Mouse (Mus musculus): ENCODE measurements around the gene H2al1f. TPM values are rescaled to one million over a fixed set of nuclear protein-coding genes. Genes with fewer than 3 reads are reported as not detected.
"Not testable (repeated sequence)": the region's sequence is repeated elsewhere in the genome, so short reads cannot be mapped to it uniquely, and the experiment has no call there.

H2al1f gene
- polyA plus RNA-seq, 1 experiment from 2014 or later = not detected

GRCm38 (mm10) chrX:11308524-11308923, 6.4 kb upstream of the H2al1f start, which contains the start of gene H2al1d:
Gene H2al1d (plus strand): TSS chrX:11308824.
- H3K9ac ChIP-seq; H3K27ac ChIP-seq (ENCODE audit: poor library complexity, severe bottlenecking); H3K9me3 ChIP-seq (replicated peaks); H3K4me1 ChIP-seq (replicated peaks); H3K36me3 ChIP-seq; ATAC-seq (ENCODE audit: insufficient number of reproducible peaks, low FRiP score); H3K4me3 ChIP-seq; H3K27me3 ChIP-seq (replicated peaks); H3K4me2 ChIP-seq: not testable (repeated sequence)
- WGBS = no CpG with 5 or more reads among the region's 6 CpGs

- not testable (repeated sequence) for H3K9ac ChIP-seq; H3K4me2 ChIP-seq; ATAC-seq (ENCODE audit: insufficient number of reproducible peaks, low FRiP score); H3K4me3 ChIP-seq; H3K4me1 ChIP-seq (replicated peaks); H3K27ac ChIP-seq (ENCODE audit: poor library complexity, severe bottlenecking); H3K27me3 ChIP-seq (replicated peaks); H3K9me3 ChIP-seq (replicated peaks); H3K36me3 ChIP-seq
- no CpG with 5 or more reads among the region's 3 CpGs for WGBS
These were observed 3.3 kb upstream of the H2al1f start, which contains the start of gene H2al1e for GRCm38 (mm10) chrX:11311634-11312033. Gene H2al1e (plus strand): TSS chrX:11311934.

GRCm38 (mm10) chrX:11317956-11318355, 3.0 kb downstream of the H2al1f start, which contains the start of gene H2al1g:
Gene H2al1g (plus strand): TSS chrX:11318256.
- not testable (repeated sequence) for H3K27me3 ChIP-seq (replicated peaks); H3K4me2 ChIP-seq; H3K4me1 ChIP-seq (replicated peaks); H3K36me3 ChIP-seq; H3K27ac ChIP-seq (ENCODE audit: poor library complexity, severe bottlenecking); ATAC-seq (ENCODE audit: insufficient number of reproducible peaks, low FRiP score); H3K9ac ChIP-seq; H3K4me3 ChIP-seq; H3K9me3 ChIP-seq (replicated peaks)
- no CpG with 5 or more reads among the region's 3 CpGs for WGBS

GRCm38 (mm10) chrX:11321192-11321591, 6.2 kb downstream of the H2al1f start, which contains the start of gene H2al1h:
Gene H2al1h (plus strand): TSS chrX:11321492.
- H3K4me2 ChIP-seq; H3K27me3 ChIP-seq (replicated peaks); H3K27ac ChIP-seq (ENCODE audit: poor library complexity, severe bottlenecking); H3K9me3 ChIP-seq (replicated peaks); H3K4me1 ChIP-seq (replicated peaks); H3K36me3 ChIP-seq; H3K9ac ChIP-seq; ATAC-seq (ENCODE audit: insufficient number of reproducible peaks, low FRiP score); H3K4me3 ChIP-seq: not testable (repeated sequence)
- WGBS = no CpG with 5 or more reads among the region's 6 CpGs

DNA sequence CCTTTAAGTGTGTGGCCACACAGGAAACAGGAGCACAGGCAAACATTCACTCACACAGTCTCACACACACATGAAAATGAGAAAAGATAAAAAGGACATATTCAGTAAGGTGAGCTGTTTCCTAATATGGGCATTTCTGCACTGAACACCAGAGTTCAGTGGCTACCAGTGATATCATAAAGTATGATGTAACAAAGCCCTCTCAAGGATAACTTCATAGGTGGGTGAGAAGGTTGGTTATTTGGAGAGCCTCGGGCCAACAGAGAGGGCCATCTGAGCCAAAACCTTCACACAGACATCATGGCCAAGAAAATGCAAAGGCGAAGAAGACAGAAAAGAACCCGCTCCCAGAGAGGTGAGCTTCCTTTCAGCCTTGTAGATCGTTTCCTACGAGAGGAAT, 9.4 kb downstream of the H2al1f start, which contains the start of gene H2al1i:
Gene H2al1i (plus strand): TSS at position 301 of the 400 bp plus-strand sequence.
- H3K4me2 ChIP-seq; ATAC-seq (ENCODE audit: insufficient number of reproducible peaks, low FRiP score); H3K9me3 ChIP-seq (replicated peaks); H3K4me3 ChIP-seq; H3K4me1 ChIP-seq (replicated peaks); H3K27ac ChIP-seq (ENCODE audit: poor library complexity, severe bottlenecking); H3K36me3 ChIP-seq; H3K27me3 ChIP-seq (replicated peaks); H3K9ac ChIP-seq: not testable (repeated sequence)
- WGBS = 80% methylated on average over 5 of the region's 5 CpGs

DNA sequence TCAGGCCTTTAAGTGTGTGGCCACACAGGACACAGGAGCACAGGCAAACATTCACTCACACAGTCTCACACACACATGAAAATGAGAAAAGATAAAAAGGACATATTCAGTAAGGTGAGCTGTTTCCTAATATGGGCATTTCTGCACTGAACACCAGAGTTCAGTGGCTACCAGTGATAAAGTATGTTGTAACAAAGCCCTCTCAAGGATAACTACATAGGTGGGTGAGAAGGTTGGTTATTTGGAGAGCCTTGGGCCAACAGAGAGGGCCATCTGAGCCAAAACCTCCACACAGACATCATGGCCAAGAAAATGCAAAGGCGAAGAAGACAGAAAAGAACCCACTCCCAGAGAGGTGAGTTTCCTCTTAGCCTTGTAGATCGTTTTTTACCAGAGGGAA, 12.6 kb downstream of the H2al1f start, which contains the start of gene H2al1j:
Gene H2al1j (plus strand): TSS at position 301 of the 400 bp plus-strand sequence.
- not testable (repeated sequence) for H3K27ac ChIP-seq (ENCODE audit: poor library complexity, severe bottlenecking); H3K9me3 ChIP-seq (replicated peaks); H3K36me3 ChIP-seq; H3K4me3 ChIP-seq; H3K4me1 ChIP-seq (replicated peaks); H3K4me2 ChIP-seq; H3K9ac ChIP-seq; H3K27me3 ChIP-seq (replicated peaks); ATAC-seq (ENCODE audit: insufficient number of reproducible peaks, low FRiP score)
- WGBS = 82% methylated on average over 2 of the region's 2 CpGs

- WGBS = 52% methylated on average over 9 of the region's 9 CpGs
These were observed 30.8 kb downstream of the H2al1f start for GRCm38 (mm10) chrX:11345762-11346161.

GRCm38 (mm10) chrX:11346756-11347155, 31.8 kb downstream of the H2al1f start:
- 80% methylated on average over 3 of the region's 3 CpGs for WGBS

More at GRCm38 (mm10) chrX:11345762-11346161, 30.8 kb downstream of the H2al1f start:
- Histone ChIP-seq H3K4me2 (no peak overlapping the region), H3K4me3 (no peak overlapping the region), H3K4me1 (replicated peaks) (no peaks in the 10 kb centered on the region), H3K27me3 (replicated peaks) (peaks cover 9% of the 10 kb centered on the region; the same call in 1 of the 2 replicates), H3K9ac (no peak overlapping the region), H3K36me3 (no peaks in the 10 kb centered on the region), H3K27ac (ENCODE audit: poor library complexity, severe bottlenecking) (no peak overlapping the region), H3K9me3 (replicated peaks) (no peaks in the 10 kb centered on the region)
- no peak for ATAC-seq (ENCODE audit: insufficient number of reproducible peaks, low FRiP score)

DNA sequence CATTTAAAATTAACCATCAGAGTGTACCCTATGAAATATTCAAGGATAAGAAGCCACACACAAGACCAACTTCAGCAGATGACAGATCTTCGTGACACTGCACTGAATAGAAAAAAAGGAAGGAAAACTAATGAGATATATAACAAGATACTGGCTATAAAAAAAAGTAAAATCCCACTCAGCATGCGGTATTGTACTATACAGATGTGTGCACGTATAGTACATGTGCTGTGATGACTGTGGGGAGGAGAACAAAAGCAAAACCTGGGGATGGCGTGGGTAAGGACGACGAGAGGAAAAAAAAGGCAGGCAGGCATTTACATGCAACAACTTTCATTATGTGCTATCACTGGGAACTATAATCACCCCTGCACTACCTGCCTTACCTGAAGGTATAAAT, 45.9 kb downstream of the H2al1f start:
- Histone ChIP-seq H3K9ac (no peak overlapping the region), H3K27me3 (replicated peaks) (peaks cover 16% of the 10 kb centered on the region; the same call in 1 of the 2 replicates), H3K9me3 (replicated peaks) (no peaks in the 10 kb centered on the region), H3K36me3 (no peaks in the 10 kb centered on the region), H3K4me1 (replicated peaks) (no peaks in the 10 kb centered on the region), H3K4me2 (no peak overlapping the region), H3K27ac (ENCODE audit: poor library complexity, severe bottlenecking) (no peak overlapping the region), H3K4me3 (no peak overlapping the region)
- WGBS = 77% methylated on average over 6 of the region's 6 CpGs
- ATAC-seq (ENCODE audit: insufficient number of reproducible peaks, low FRiP score) = no peak

More at GRCm38 (mm10) chrX:11346756-11347155, 31.8 kb downstream of the H2al1f start:
- ATAC-seq (ENCODE audit: insufficient number of reproducible peaks, low FRiP score) = no peak
- H3K27me3 ChIP-seq (replicated peaks) = peaks cover 9% of the 10 kb centered on the region; the same call in 1 of the 2 replicates
- H3K9ac ChIP-seq = no peak overlapping the region
- H3K4me3 ChIP-seq = no peak overlapping the region
- H3K27ac ChIP-seq (ENCODE audit: poor library complexity, severe bottlenecking) = no peak overlapping the region
- no peak overlapping the region for H3K4me2 ChIP-seq
- no peaks in the 10 kb centered on the region for H3K4me1 ChIP-seq (replicated peaks)
- no peaks in the 10 kb centered on the region for H3K36me3 ChIP-seq
- no peaks in the 10 kb centered on the region for H3K9me3 ChIP-seq (replicated peaks)

DNA sequence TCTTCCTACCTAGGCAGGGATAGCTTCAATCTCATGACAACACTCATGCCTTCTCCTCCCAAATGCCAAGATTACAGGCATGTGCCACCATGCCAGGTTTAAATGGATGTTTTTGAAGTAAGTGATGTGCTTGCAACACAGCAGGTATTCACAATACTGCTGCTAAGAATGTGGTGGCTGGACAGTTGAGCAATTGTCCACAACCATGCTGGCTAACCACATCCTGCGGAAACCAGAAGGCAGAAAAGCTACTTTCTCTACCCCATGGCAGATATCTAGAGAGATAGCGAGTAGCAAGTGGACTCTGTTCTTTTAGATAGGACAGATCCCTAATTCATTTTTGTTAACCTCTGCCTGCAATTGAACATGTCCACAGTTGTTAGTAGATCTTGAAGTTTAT, 46.3 kb downstream of the H2al1f start:
- H3K9me3 ChIP-seq (replicated peaks) = no peaks in the 10 kb centered on the region
- no peak overlapping the region for H3K9ac ChIP-seq
- no peak overlapping the region for H3K27ac ChIP-seq (ENCODE audit: poor library complexity, severe bottlenecking)
- no peaks in the 10 kb centered on the region for H3K36me3 ChIP-seq
- 73% methylated on average over 2 of the region's 2 CpGs for WGBS
- no peak overlapping the region for H3K4me3 ChIP-seq
- no peaks in the 10 kb centered on the region for H3K4me1 ChIP-seq (replicated peaks)
- H3K27me3 ChIP-seq (replicated peaks) = peaks cover 17% of the 10 kb centered on the region; the same call in 1 of the 2 replicates
- no peak overlapping the region for H3K4me2 ChIP-seq
- ATAC-seq (ENCODE audit: insufficient number of reproducible peaks, low FRiP score) = no peak

- no peaks in the 10 kb centered on the region for H3K4me1 ChIP-seq (replicated peaks)
- no peak overlapping the region for H3K27ac ChIP-seq (ENCODE audit: poor library complexity, severe bottlenecking)
- no peak overlapping the region for H3K4me3 ChIP-seq
- no peaks in the 10 kb centered on the region for H3K36me3 ChIP-seq
- H3K4me2 ChIP-seq = no peak overlapping the region
- ATAC-seq (ENCODE audit: insufficient number of reproducible peaks, low FRiP score) = no peak
- H3K9me3 ChIP-seq (replicated peaks) = no peaks in the 10 kb centered on the region
- 57% methylated on average over 6 of the region's 6 CpGs for WGBS
- peaks cover 18% of the 10 kb centered on the region; the same call in 1 of the 2 replicates for H3K27me3 ChIP-seq (replicated peaks)
- no peak overlapping the region for H3K9ac ChIP-seq
These were observed 48.9 kb downstream of the H2al1f start for GRCm38 (mm10) chrX:11363890-11364289.

All from heart, embryonic 12.5 days (tissue).